Mouse (Mus musculus): Measurements from ENCODE around the gene Polr1d.

DNA sequence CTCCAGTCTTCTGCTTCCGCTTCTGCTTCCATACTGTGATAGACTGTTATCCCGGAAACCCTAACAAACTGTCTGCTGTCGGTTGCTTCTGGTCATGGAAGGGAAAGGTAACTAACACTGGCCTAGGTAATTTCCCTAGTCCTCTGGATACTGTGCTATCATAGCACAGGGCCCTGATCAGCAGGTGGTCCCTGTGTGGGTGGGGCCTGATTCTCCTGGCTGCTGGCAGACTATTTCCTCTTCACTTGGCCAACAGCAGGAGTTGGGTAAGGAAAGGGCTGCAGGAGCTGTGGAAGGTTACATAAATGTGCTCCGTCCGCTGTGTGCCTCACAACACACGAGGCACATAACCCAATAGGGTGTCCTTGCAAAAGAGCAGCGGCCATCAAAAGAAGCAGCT is 80.6 kb downstream of the Polr1d start:
- TF ChIP-seq CTCF (IDR thresholded peaks at IDR 0.05; ENCODE audit: extremely low read depth, insufficient read length, insufficient replicate concordance, low read depth, low read length) (no peak), POLR2A (IDR thresholded peaks at IDR 0.05; ENCODE audit: low read depth, low read length) (no peak)
